Mouse (Mus musculus): ENCODE data around the gene Simc1.
"Not testable (repeated sequence)": the region's sequence is repeated elsewhere in the genome, so short reads cannot be mapped to it uniquely, and the experiment has no call there.

The Simc1 gene

DNA sequence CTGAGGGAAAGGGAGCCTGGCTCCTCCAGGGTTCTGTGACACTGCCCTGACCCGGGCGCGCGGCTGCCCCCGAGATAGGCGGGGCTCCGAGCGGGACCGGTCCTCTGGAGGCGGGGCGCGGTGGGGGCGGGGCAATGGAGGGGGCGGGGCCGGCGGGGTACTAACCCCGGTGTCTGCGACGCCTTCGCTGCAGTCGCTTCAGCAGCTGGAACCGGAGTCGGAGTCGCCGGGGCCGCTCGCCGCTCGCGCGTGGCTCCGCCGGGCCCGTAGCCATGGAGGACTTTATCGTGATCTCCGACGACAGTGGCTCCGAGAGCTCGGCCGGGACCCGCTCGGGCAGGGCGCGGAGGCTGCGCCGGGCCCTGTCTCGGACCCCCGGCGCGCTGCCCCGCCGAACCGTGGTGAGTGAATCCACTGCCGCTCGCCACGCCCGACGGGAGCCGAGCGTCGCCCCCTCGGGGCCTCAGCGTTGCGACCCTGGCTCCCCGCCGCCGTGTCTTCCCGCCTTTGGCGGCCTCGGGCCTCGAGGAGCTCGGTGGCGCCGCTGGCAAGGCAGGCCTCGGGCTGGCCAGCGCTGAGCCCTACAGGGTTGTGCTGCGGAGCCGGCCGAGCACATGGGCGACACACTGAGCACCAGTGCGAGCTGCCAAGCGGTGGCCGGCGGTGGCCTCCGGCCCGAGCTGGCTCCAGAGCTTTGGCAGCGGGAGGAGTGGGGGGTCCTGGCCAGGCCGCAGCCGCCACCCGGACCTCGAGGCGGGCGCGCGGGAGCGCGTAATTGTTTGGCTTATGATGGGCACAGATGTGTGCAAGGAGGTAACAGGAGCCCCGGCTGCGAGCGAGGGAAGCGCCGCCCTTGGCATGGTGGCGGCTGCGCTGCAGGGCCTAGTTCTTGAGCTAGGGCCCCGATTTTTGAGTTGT lies at the start of gene Simc1:
Gene Simc1 (plus strand): TSS at position 176 of the 918 bp plus-strand sequence.
- DNase-seq (ENCODE audit: low read depth, low spot score): peak; percentile 18

DNA sequence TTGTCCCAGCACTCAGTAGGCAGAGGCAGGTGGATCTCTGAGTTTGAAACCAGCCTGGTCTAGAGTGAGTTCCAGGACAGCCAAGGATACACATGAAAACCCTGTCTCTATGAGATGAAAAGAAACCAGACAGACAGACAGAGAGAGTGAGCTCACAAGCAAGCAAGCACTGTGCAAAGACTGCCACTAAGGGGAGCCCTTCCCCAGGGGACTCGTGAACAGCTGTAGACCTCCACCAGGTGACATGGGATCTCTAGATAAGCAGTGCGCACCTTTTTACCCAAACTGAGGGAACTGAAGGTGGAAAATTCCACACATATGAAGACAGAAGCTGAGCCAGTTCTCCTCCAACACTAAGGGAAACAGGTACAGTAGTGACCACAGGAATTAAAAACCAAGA lies 46.5 kb upstream of the Simc1 start:
- DNase-seq (ENCODE audit: low read depth, low spot score): no peak

DNA sequence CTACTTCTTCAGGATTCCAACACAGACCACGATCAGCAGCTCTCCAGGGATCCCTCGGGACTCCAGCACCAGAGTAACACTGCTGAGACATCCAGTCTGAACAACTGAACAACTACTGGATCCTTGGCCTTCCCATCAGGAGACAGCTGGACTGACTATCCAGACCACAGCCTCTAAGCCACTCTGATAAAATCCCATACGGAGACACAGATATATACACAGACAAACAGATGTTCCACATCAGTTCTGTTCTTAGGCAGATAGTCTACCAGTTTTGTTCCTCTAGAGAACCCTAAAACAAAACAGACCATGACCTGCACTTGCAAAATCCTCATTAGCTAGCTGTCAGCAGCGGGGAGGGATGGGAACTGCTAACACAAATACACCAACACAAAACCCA lies 44.3 kb upstream of the Simc1 start:
- no peak for DNase-seq (ENCODE audit: low read depth, low spot score)

- DNase-seq (ENCODE audit: low read depth, low spot score): peak; percentile 84
These were observed 35.2 kb upstream of the Simc1 start, which contains the start of gene Thoc3 for GRCm38 (mm10) chr13:54468098-54469011. TSS of gene Thoc3 (minus strand) at chr13:54468849.

DNA sequence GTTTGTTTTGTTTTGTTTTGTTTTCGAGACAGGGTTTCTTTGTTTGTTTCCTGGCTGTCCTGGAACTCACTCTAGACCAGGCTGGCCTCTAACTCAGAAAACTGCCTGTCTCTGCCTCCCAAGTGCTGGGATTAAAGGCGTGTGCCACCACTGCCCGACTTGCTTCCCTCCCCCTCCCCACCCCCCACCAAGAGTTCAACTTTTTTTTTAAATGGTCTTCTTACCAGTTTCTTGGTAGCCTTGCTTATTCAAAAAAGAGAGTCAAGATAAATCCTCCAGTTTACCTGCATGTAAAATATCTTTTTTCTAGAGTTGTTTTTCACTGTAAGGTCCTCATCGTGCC lies 34.6 kb upstream of the Simc1 start:
- DNase-seq (ENCODE audit: low read depth, low spot score): no peak

DNA sequence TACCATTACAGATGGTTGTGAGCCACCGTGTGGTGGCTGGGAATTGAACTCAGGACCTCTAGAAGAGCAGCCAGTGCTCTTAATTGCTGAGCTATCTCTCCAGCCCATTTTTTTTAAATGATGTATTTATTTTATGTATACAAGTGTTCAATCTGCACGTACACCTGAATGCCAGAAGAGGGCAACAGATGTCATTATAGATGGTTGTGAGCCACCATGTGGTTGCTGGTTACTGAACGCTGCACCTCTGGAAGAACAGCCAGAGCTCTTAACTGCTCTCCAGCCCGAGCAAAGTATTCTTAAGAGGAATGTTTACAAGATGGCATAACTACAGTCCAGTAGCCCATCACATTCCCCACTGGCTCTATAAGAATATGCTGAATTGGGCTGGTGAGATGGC lies 31.6 kb upstream of the Simc1 start:
- no peak for DNase-seq (ENCODE audit: low read depth, low spot score)

DNA sequence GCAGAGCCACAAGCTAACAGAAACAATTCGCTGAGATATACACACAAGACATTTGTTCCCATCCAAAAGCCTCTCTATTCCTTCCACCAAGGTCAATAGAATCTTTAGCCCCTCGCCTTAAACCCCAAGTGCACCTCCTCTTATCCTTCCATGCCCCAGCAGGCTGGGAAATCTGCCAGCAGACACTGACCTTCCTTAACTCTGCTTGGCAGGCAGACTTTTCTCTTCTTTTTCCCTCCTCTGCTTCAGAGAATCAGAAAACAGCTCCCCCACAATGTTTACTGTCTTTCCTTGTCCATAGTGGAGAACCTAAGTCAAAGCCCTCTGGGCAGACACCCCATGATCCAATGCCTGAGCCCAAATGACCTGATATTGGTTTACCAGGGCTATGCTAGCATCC lies 28.6 kb upstream of the Simc1 start:
- DNase-seq (ENCODE audit: low read depth, low spot score): no peak

DNA sequence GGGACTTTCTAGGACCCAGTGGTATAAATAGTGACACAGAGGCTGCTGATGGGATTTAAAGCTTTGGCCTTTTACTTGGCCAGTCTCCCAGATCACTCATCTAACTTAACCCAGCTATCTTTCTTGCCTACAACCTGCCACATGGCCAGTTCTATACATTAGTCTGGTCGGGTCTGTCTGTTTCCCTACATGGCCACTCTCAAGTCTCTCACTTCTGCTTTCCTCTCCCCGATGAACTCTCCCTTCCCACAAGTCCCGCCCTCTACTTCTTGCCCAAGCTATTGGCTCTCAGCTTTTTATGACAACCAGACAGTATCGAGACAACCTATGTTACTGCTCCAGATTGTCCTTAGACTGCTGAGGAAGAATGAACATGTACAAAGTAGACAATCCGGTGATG lies 27.9 kb upstream of the Simc1 start:
- no peak for DNase-seq (ENCODE audit: low read depth, low spot score)

- DNase-seq (ENCODE audit: low read depth, low spot score): no peak
These were observed 24.3 kb upstream of the Simc1 start for GRCm38 (mm10) chr13:54479286-54479685.

DNA sequence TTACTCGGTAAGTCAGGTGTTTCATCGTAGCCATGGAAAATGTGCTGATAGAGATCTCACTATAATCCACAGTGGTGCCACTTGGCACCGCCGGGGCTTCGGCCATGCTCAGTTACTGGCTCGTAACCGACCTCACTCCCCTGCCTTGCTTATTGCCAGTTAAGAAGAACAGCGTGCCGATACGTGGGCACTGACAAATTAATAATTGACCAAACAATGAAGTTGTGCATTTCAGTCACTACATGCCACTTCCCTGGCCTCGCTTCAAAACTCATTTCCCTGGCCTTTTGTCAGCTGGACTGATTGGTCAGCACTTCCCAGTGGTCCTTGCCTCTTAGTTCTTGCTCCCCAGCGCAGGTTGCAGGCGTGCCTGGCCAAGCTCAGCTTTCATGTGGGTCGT lies 22.1 kb upstream of the Simc1 start:
- no peak for DNase-seq (ENCODE audit: low read depth, low spot score)

- no peak for DNase-seq (ENCODE audit: low read depth, low spot score)
These were observed 13.2 kb upstream of the Simc1 start for GRCm38 (mm10) chr13:54490411-54490810.

DNA sequence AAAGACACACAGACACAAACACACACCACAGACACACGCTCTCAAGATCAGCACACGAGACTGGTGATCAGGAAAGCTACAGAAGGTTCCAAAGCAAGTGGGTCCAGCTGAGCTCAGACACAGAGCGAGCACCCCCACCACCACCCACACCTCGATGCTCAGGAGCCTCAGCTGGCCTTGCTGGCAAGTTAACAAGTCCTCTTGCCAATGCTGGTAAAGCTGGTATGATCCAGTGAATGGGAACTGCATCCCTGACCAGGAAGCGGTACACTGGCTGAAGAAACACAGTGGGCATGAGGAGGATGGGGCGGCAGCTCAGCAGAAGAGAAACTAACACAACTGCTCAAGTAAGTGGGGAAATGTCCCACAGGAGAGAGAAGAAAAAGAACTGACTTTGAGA lies 12.2 kb upstream of the Simc1 start:
- no peak for DNase-seq (ENCODE audit: low read depth, low spot score)

DNA sequence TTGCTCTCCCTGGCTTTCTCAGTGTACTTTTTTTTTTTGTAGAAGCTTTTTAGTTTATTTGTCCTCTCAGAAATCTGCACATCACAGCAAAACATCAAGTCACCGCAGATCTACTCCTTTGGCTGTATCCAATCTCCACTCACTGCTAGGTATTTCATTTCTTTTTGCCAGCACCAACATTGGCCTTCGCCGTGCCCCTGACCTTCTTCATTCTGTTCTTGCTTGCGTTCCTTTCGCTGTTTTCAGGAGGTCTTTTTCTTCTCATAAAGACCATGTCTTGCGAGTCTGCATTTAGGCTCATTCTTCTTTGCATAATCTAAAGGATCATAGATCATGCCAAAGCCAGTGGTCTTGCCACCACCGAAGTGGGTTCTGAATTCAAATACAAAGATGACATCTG lies 4.0 kb upstream of the Simc1 start:
- DNase-seq (ENCODE audit: low read depth, low spot score): not testable (repeated sequence)

GRCm38 (mm10) chr13:54501352-54501751 lies 2.2 kb upstream of the Simc1 start:
- DNase-seq (ENCODE audit: low read depth, low spot score): no peak

GRCm38 (mm10) chr13:54501957-54502690 lies 1.5 kb upstream of the Simc1 start:
- no peak for DNase-seq (ENCODE audit: low read depth, low spot score)

DNA sequence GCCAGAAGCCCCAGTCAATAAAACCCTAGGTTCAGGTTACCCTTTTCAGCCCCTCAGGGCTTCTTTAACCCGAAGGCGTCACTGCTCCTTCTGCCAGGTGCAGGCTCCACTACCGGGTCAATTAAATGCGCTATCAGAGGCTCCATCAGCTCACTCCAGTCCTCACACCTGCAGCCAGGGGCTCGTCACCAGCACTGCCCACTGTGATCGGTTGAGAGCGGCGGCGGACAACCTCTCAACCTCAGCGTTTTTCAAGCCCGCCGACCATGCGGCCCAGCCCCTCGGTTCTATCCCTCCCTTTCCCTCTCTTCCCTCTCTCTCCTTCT lies 338 bp upstream of the Simc1 start:
- no peak for DNase-seq (ENCODE audit: low read depth, low spot score)

DNA sequence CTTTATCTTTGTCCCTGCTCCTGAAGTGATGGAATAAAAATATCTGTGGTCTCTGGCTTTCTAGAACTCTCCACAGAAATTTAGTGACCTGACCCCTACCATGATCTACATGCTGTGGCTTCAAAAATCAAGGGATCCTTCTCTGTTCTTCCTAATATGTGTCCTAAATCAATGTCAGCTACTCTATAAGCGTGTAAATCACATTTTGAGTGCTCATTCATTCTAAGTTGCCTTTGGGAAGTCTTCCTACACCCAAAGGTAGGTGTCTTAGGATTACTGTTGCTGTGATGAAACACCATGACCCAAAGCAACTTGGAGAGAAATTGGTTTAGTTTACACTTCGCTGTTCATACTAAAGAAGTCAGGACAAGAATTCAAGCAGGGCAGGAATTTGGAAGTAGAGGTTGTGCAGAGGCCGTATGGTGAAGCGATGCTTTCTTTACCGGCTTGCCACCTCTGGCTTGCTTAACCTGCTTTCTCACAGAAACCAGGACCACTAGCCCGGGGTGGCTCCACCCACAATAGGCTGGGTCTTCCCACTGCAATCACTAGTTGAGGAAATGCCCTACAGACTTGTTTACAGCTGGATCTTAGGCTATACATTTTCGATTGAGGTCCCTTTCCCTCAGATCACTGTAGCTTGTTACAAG lies 1.2 kb downstream of the Simc1 start:
- no peak for DNase-seq (ENCODE audit: low read depth, low spot score)

DNA sequence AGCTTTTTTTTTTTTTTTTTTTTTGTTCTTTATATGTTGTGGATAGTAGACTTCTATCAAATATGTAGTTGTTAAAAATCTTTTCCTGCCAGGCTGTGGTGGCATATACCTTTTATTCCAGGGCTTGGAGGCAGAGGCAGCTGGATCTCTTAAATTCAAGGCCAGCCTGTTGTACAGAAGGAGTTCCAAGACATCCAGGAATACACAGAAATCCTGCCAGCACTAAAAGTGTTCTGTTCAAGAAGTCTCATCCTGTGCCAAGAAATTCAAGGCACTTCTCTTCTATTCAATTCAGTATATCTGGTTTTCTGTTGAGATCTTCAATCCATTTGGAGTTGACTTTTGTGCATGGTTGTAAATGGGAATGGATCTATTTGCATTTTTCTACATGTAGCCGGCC lies 2.3 kb downstream of the Simc1 start:
- peak; percentile 68 for DNase-seq (ENCODE audit: low read depth, low spot score)

DNA sequence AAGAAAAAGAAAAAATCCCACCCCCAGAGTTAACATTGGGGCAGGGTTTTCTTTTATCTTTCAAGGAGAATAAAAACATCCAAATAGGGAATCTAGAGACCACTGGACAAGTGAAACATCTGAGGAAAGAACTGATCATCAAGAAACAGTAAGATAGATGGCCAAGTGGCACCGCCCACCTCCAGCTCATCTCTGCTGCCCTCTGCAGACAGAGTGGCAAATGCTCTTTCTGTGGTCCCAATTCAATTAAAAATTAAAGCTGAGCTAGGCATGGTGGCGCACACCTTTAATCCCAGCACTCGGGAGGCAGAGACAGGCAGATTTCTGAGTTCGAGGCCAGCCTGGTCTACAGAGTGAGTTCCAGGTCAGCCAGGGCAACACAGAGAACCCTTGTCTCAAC lies 16.6 kb downstream of the Simc1 start:
- DNase-seq (ENCODE audit: low read depth, low spot score): no peak

GRCm38 (mm10) chr13:54521181-54521580 lies 17.6 kb downstream of the Simc1 start:
- DNase-seq (ENCODE audit: low read depth, low spot score): no peak

GRCm38 (mm10) chr13:54527140-54527539 lies 23.6 kb downstream of the Simc1 start:
- DNase-seq (ENCODE audit: low read depth, low spot score): no peak

DNA sequence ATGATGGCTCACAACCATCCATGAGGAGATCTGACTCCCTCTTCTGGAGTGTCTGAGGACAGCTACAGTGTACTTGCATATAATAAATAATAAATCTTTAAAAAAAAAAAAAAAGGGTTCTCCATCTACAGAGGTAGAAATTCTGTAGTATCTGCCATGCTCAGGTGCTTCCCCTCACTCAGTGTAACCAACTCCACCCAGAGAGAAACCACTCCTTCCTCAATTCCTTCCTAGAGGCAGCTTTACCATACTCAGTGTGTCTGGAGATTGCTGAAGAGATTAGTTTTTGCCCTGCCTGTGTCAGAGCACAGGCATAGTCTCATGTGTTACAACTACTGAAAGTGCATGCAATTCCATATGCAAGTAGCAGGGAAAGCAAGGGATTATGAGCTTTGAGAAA lies 28.6 kb downstream of the Simc1 start:
- DNase-seq (ENCODE audit: low read depth, low spot score): no peak
